Mouse (Mus musculus): ENCODE results near the gene Gan. TPM values are rescaled to one million over a fixed set of nuclear protein-coding genes. Genes with fewer than 3 reads are reported as not detected.

The Gan gene
- polyA plus RNA-seq, 1 experiment from 2014 or later, result 2.8 TPM

DNA sequence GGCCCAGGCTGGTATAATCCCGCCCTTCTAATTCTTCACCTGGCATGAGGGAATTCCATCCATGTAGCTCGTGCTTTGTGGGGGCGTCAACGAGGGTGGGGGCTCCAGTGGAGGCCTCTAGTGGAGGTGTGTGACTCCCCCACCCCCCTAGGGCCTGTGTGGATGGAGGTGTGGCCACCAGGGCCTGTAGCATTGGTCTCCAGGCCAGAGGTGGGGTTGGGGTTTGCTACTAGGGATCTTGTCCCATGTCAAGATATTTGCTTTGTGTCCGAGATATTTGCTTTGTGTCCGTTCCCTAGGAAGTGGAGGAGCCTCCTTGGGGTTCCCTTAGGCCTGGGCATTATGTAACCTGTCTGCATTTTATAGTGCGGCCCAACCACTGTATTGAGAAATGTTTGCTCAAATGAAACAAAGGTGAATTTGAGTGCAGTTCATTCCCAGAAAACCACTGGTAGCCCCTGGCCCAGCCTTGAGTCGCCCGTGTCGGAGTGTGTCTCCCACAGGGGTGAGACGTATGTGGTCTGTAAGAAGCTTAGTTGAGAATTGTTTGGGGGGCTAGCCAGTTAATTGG, 101.6 kb downstream of the Gan start:
- H3K9me3 ChIP-seq, result no peaks in the 10 kb centered on the region
- H3K4me1 ChIP-seq, result peaks cover 46% of the 10 kb centered on the region
- H3K27me3 ChIP-seq, result no peaks in the 10 kb centered on the region
- ATAC-seq (ENCODE audit: low FRiP score, low read depth), result no peak
- peak overlapping the region; percentile 96 for H3K4me3 ChIP-seq
- no peak overlapping the region for H3K27ac ChIP-seq
- H3K9ac ChIP-seq, result peak overlapping the region; percentile 95
- peaks cover 4% of the 10 kb centered on the region; the same call in 1 of the 2 replicates for H3K36me3 ChIP-seq
- 59% methylated on average over 11 of the region's 11 CpGs for WGBS
- peak overlapping the region; percentile 89 for H3K4me2 ChIP-seq (replicated peaks)

GRCm38 (mm10) chr8:117260234-117260929, 102.4 kb downstream of the Gan start:
- H3K4me1 ChIP-seq, result peaks cover 46% of the 10 kb centered on the region
- H3K27ac ChIP-seq, result no peak overlapping the region
- H3K36me3 ChIP-seq, result peaks cover 4% of the 10 kb centered on the region; the same call in 1 of the 2 replicates
- peak overlapping the region; percentile 96; the same call in 1 of the 2 replicates for H3K4me3 ChIP-seq
- H3K9ac ChIP-seq, result no peak overlapping the region
- H3K4me2 ChIP-seq (replicated peaks), result peak overlapping the region; percentile 89
- H3K9me3 ChIP-seq, result no peaks in the 10 kb centered on the region
- ATAC-seq (ENCODE audit: low FRiP score, low read depth), result no peak
- 44% methylated on average over 14 of the region's 14 CpGs for WGBS
- H3K27me3 ChIP-seq, result no peaks in the 10 kb centered on the region

GRCm38 (mm10) chr8:117260930-117261475, 103.1 kb downstream of the Gan start:
- Histone ChIP-seq H3K4me2 (replicated peaks) (peak overlapping the region; percentile 89), H3K9ac (no peak overlapping the region), H3K9me3 (no peaks in the 10 kb centered on the region), H3K4me3 (0 out of 2 replicates have a peak overlapping the region, but pooled peaks have one; percentile 1), H3K4me1 (peaks cover 46% of the 10 kb centered on the region), H3K36me3 (peaks cover 4% of the 10 kb centered on the region; the same call in 1 of the 2 replicates), H3K27me3 (no peaks in the 10 kb centered on the region), H3K27ac (no peak overlapping the region)
- 55% methylated on average over 14 of the region's 14 CpGs for WGBS
- ATAC-seq (ENCODE audit: low FRiP score, low read depth), result no peak

DNA sequence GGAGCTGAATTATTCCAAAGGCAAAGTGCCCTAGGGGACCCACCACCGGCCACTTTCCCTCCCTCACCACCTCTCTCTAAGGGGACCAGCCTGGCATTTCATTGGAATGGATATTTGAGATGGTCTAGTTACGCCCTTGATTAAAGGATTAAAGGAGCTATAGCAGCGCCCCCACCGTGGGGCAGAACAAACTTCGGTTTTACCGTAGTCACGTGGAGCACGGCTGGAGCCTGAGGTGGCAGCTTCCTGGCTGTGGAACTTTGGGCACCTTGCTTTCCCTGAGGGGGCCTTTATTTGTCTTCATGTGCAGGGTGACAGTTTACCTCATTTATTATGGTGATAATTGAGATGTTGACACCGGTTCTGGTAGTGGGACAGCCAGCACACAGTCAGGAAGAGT, 103.8 kb downstream of the Gan start:
- H3K4me2 ChIP-seq (replicated peaks), result peak overlapping the region; percentile 89; the same call in 1 of the 2 replicates
- no peak overlapping the region for H3K9ac ChIP-seq
- WGBS, result 22% methylated on average over 9 of the region's 9 CpGs
- peaks cover 46% of the 10 kb centered on the region for H3K4me1 ChIP-seq
- no peak for ATAC-seq (ENCODE audit: low FRiP score, low read depth)
- no peaks in the 10 kb centered on the region for H3K9me3 ChIP-seq
- no peak overlapping the region for H3K27ac ChIP-seq
- no peaks in the 10 kb centered on the region for H3K27me3 ChIP-seq
- H3K4me3 ChIP-seq, result no peak overlapping the region
- H3K36me3 ChIP-seq, result peaks cover 4% of the 10 kb centered on the region; the same call in 1 of the 2 replicates

DNA sequence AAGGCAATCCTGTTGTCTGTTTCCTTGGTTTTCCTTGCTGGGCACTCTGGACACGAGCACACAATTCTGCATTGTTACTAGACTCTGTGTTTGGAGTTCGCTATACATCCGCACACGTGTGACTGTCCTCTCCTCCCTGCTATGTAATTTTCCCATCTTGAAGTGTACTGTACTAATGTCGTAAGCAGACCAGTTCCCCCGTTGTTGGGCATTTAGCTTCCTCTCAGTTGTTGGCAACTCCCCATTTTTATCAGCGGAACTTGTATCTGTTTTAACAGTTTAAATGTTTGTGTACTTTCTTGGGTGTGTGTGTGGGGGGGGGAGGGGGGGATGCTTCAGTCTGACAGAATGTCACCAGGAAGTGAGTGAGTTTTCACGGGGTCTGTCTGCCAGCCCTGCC, 104.8 kb downstream of the Gan start:
- Histone ChIP-seq H3K4me2 (replicated peaks) (no peak overlapping the region), H3K4me1 (peaks cover 46% of the 10 kb centered on the region), H3K9ac (no peak overlapping the region), H3K9me3 (no peaks in the 10 kb centered on the region), H3K36me3 (peaks cover 4% of the 10 kb centered on the region; the same call in 1 of the 2 replicates), H3K27ac (no peak overlapping the region), H3K4me3 (no peak overlapping the region), H3K27me3 (no peaks in the 10 kb centered on the region)
- WGBS, result 66% methylated on average over 8 of the region's 8 CpGs
- ATAC-seq (ENCODE audit: low FRiP score, low read depth), result no peak

- H3K9me3 ChIP-seq, result no peaks in the 10 kb centered on the region
- 78% methylated on average over 6 of the region's 6 CpGs for WGBS
- no peak overlapping the region for H3K4me2 ChIP-seq (replicated peaks)
- H3K4me1 ChIP-seq, result peaks cover 43% of the 10 kb centered on the region
- H3K4me3 ChIP-seq, result no peak overlapping the region
- H3K36me3 ChIP-seq, result peaks cover 4% of the 10 kb centered on the region; the same call in 1 of the 2 replicates
- ATAC-seq (ENCODE audit: low FRiP score, low read depth), result no peak
- no peak overlapping the region for H3K27ac ChIP-seq
- H3K27me3 ChIP-seq, result no peaks in the 10 kb centered on the region
- H3K9ac ChIP-seq, result no peak overlapping the region
Measured at GRCm38 (mm10) chr8:117263442-117263841, 105.5 kb downstream of the Gan start.

DNA sequence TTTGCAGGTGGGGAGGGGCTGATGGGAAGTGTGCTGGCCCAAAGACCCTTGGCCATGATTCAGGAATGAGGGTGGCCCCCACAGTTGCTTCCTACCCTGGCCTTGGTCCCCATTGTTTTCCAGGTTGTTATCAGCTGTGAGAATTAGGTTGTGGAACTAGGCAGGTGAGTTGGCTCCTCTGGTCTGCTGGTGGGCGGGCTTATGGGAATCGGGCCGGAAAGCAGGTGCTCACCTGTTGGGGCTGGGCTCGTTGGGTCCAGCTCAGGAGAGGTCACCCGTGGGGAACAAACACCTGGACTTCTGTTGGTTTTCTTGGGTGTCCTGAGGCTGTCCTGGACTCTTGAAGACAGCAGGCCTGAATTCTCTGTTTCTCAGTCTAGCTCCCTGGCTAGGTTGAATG, 107.1 kb downstream of the Gan start:
- Histone ChIP-seq H3K9ac (no peak overlapping the region), H3K4me1 (peaks cover 26% of the 10 kb centered on the region), H3K27ac (no peak overlapping the region), H3K9me3 (no peaks in the 10 kb centered on the region), H3K4me2 (replicated peaks) (no peak overlapping the region), H3K4me3 (no peak overlapping the region), H3K36me3 (peaks cover 4% of the 10 kb centered on the region; the same call in 1 of the 2 replicates), H3K27me3 (no peaks in the 10 kb centered on the region)
- WGBS, result 79% methylated on average over 5 of the region's 5 CpGs
- ATAC-seq (ENCODE audit: low FRiP score, low read depth), result no peak

Other genes starting within 250 kb of the Gan start
- 74.5 and 75.4 TPM in 2 replicates for gene Cmc2, start 236.7 kb upstream of the Gan start, polyA plus RNA-seq (2015; fragmentation: Nextera tagmentation; extraction: Ambion mirVana)
- gene Cenpn, start 236.4 kb upstream of the Gan start, polyA plus RNA-seq (2015; fragmentation: Nextera tagmentation; extraction: Ambion mirVana), result 40.2 and 41.5 TPM in 2 replicates
- gene Atmin, start 214.7 kb upstream of the Gan start, polyA plus RNA-seq (2015; fragmentation: Nextera tagmentation; extraction: Ambion mirVana), result 9.4 and 9.5 TPM in 2 replicates
- 2.0 and 2.6 TPM in 2 replicates for gene 1700030J22Rik, start 179.2 kb upstream of the Gan start, polyA plus RNA-seq (2015; fragmentation: Nextera tagmentation; extraction: Ambion mirVana)
- gene Gcsh, start 164.6 kb upstream of the Gan start, polyA plus RNA-seq (2015; fragmentation: Nextera tagmentation; extraction: Ambion mirVana), result 124 and 130 TPM in 2 replicates
- 0.06 TPM in 1 of 2 replicates, not detected in the other for gene Pkd1l2, start 75.7 kb upstream of the Gan start, polyA plus RNA-seq (2015; fragmentation: Nextera tagmentation; extraction: Ambion mirVana)
- 0.60 and 0.70 TPM in 2 replicates for gene Bco1, start 62.3 kb upstream of the Gan start, polyA plus RNA-seq (2015; fragmentation: Nextera tagmentation; extraction: Ambion mirVana)
- 13.9 and 14.3 TPM in 2 replicates for gene Cmip, start 98.9 kb downstream of the Gan start, polyA plus RNA-seq (2015; fragmentation: Nextera tagmentation; extraction: Ambion mirVana)

Data from limb, embryonic 13.5 days (tissue).